Mouse (Mus musculus): ENCODE data around the gene Man2a1. TPM values are rescaled to one million over a fixed set of nuclear protein-coding genes. Genes with fewer than 3 reads are reported as not detected.

Man2a1 gene
- polyA plus RNA-seq, 1 experiment from 2014 or later, result 16.1 TPM

DNA sequence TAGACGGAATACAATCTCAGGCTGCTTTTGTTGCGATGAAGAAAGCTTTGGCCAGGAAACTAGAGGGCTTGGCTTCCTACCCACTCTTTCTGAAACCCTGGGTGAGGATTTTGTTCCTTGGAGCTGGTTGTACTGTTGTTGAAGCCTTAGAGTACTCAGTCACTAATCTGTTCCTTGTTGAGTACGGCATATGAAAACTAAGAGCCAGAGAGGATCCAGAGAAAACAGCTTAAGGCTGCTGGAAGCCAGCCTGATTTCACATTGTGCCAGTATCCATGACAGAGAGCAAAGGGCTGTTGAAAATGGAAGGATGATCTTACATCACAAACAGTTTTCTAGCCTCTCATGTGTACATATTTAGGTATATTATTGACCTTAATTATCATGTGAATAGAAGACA is 7.7 kb upstream of the Man2a1 start:
- Histone ChIP-seq H3K9me3 (ENCODE audit: control insufficient read depth, low read depth, low read length) (no peaks in the 10 kb centered on the region), H3K27me3 (ENCODE audit: control insufficient read depth, insufficient read depth, low read length) (no peaks in the 10 kb centered on the region), H3K36me3 (ENCODE audit: control insufficient read depth, insufficient read depth, low read length) (no peaks in the 10 kb centered on the region), H3K9ac (replicated peaks; ENCODE audit: low read depth, low read length) (no peak overlapping the region), H3K4me2 (replicated peaks; ENCODE audit: low read depth, low read length) (no peak overlapping the region), H3K27ac (ENCODE audit: low read length) (no peak overlapping the region), H3K4me1 (ENCODE audit: control insufficient read depth, insufficient read depth, low read length) (no peaks in the 10 kb centered on the region), H3K4me3 (ENCODE audit: low read depth, low read length) (no peak overlapping the region)
- no peak for ATAC-seq (ENCODE audit: insufficient number of reproducible peaks, insufficient read depth, low FRiP score, low read depth)
- 88% methylated on average over 3 of the region's 3 CpGs for WGBS

- H3K36me3 ChIP-seq (ENCODE audit: control insufficient read depth, insufficient read depth, low read length), result no peaks in the 10 kb centered on the region
- no peak overlapping the region for H3K4me3 ChIP-seq (ENCODE audit: low read depth, low read length)
- H3K27ac ChIP-seq (ENCODE audit: low read length), result no peak overlapping the region
- H3K4me2 ChIP-seq (replicated peaks; ENCODE audit: low read depth, low read length), result no peak overlapping the region
- peaks cover 9% of the 10 kb centered on the region; the same call in 1 of the 2 replicates for H3K4me1 ChIP-seq (ENCODE audit: control insufficient read depth, insufficient read depth, low read length)
- no peaks in the 10 kb centered on the region for H3K27me3 ChIP-seq (ENCODE audit: control insufficient read depth, insufficient read depth, low read length)
- H3K9ac ChIP-seq (replicated peaks; ENCODE audit: low read depth, low read length), result no peak overlapping the region
- 82% methylated on average over 9 of the region's 9 CpGs for WGBS
- ATAC-seq (ENCODE audit: insufficient number of reproducible peaks, insufficient read depth, low FRiP score, low read depth), result no peak
- H3K9me3 ChIP-seq (ENCODE audit: control insufficient read depth, low read depth, low read length), result no peaks in the 10 kb centered on the region
Measured at GRCm38 (mm10) chr17:64597770-64598169, 2.8 kb upstream of the Man2a1 start.

GRCm38 (mm10) chr17:64599916-64600315 is 620 bp upstream of the Man2a1 start:
- Histone ChIP-seq H3K27me3 (ENCODE audit: control insufficient read depth, insufficient read depth, low read length) (no peaks in the 10 kb centered on the region), H3K4me1 (ENCODE audit: control insufficient read depth, insufficient read depth, low read length) (peaks cover 25% of the 10 kb centered on the region; the same call in 1 of the 2 replicates), H3K27ac (ENCODE audit: low read length) (peak overlapping the region; percentile 96), H3K9ac (replicated peaks; ENCODE audit: low read depth, low read length) (no peak overlapping the region), H3K4me3 (ENCODE audit: low read depth, low read length) (peak overlapping the region; percentile 78), H3K36me3 (ENCODE audit: control insufficient read depth, insufficient read depth, low read length) (no peaks in the 10 kb centered on the region), H3K9me3 (ENCODE audit: control insufficient read depth, low read depth, low read length) (no peaks in the 10 kb centered on the region), H3K4me2 (replicated peaks; ENCODE audit: low read depth, low read length) (peak overlapping the region; percentile 94)
- ATAC-seq (ENCODE audit: insufficient number of reproducible peaks, insufficient read depth, low FRiP score, low read depth), result no peak
- 26% methylated on average over 4 of the region's 4 CpGs for WGBS

GRCm38 (mm10) chr17:64601091-64601750 is 685 bp downstream of the Man2a1 start:
- WGBS, result under 1% methylated on average over 72 of the region's 73 CpGs
- peak; percentile 43 for ATAC-seq (ENCODE audit: insufficient number of reproducible peaks, insufficient read depth, low FRiP score, low read depth)
- Histone ChIP-seq H3K9me3 (ENCODE audit: control insufficient read depth, low read depth, low read length) (no peaks in the 10 kb centered on the region), H3K9ac (replicated peaks; ENCODE audit: low read depth, low read length) (peak overlapping the region; percentile 92), H3K27me3 (ENCODE audit: control insufficient read depth, insufficient read depth, low read length) (no peaks in the 10 kb centered on the region), H3K4me2 (replicated peaks; ENCODE audit: low read depth, low read length) (peak overlapping the region; percentile 94), H3K4me3 (ENCODE audit: low read depth, low read length) (peak overlapping the region; percentile 78), H3K36me3 (ENCODE audit: control insufficient read depth, insufficient read depth, low read length) (no peaks in the 10 kb centered on the region), H3K4me1 (ENCODE audit: control insufficient read depth, insufficient read depth, low read length) (peaks cover 25% of the 10 kb centered on the region; the same call in 1 of the 2 replicates), H3K27ac (ENCODE audit: low read length) (peak overlapping the region; percentile 96)

- under 1% methylated on average over 44 of the region's 44 CpGs for WGBS
- no peaks in the 10 kb centered on the region for H3K9me3 ChIP-seq (ENCODE audit: control insufficient read depth, low read depth, low read length)
- peak overlapping the region; percentile 92 for H3K9ac ChIP-seq (replicated peaks; ENCODE audit: low read depth, low read length)
- peaks cover 25% of the 10 kb centered on the region; the same call in 1 of the 2 replicates for H3K4me1 ChIP-seq (ENCODE audit: control insufficient read depth, insufficient read depth, low read length)
- no peaks in the 10 kb centered on the region for H3K36me3 ChIP-seq (ENCODE audit: control insufficient read depth, insufficient read depth, low read length)
- peak overlapping the region; percentile 94 for H3K4me2 ChIP-seq (replicated peaks; ENCODE audit: low read depth, low read length)
- no peaks in the 10 kb centered on the region for H3K27me3 ChIP-seq (ENCODE audit: control insufficient read depth, insufficient read depth, low read length)
- ATAC-seq (ENCODE audit: insufficient number of reproducible peaks, insufficient read depth, low FRiP score, low read depth), result no peak
- H3K4me3 ChIP-seq (ENCODE audit: low read depth, low read length), result peak overlapping the region; percentile 78
- H3K27ac ChIP-seq (ENCODE audit: low read length), result peak overlapping the region; percentile 96
Measured at GRCm38 (mm10) chr17:64601751-64602578, 1.4 kb downstream of the Man2a1 start.

DNA sequence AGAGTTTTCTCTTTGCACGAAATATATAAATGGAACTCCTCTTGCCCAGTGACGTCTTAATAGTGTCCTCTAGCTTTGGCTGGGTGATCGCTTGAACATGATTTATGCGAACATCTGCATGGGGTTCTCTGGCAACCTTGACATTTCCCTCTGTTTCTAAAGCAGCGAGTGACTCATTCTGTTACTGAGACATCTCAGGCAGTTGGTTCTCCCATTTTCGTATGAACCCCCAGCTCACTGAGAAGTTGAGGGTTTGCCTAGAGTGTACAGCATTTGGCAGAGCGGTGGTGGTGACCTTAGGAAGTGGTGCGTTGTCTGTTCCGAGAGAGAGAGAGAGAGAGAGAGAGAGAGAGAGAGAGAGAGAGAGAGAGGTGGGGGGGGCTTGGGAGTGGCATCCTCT is 2.6 kb downstream of the Man2a1 start:
- WGBS, result 54% methylated on average over 9 of the region's 9 CpGs
- no peak overlapping the region for H3K9ac ChIP-seq (replicated peaks; ENCODE audit: low read depth, low read length)
- no peak overlapping the region for H3K27ac ChIP-seq (ENCODE audit: low read length)
- no peaks in the 10 kb centered on the region for H3K36me3 ChIP-seq (ENCODE audit: control insufficient read depth, insufficient read depth, low read length)
- H3K27me3 ChIP-seq (ENCODE audit: control insufficient read depth, insufficient read depth, low read length), result no peaks in the 10 kb centered on the region
- H3K4me1 ChIP-seq (ENCODE audit: control insufficient read depth, insufficient read depth, low read length), result peaks cover 25% of the 10 kb centered on the region; the same call in 1 of the 2 replicates
- no peaks in the 10 kb centered on the region for H3K9me3 ChIP-seq (ENCODE audit: control insufficient read depth, low read depth, low read length)
- no peak for ATAC-seq (ENCODE audit: insufficient number of reproducible peaks, insufficient read depth, low FRiP score, low read depth)
- peak overlapping the region; percentile 78 for H3K4me3 ChIP-seq (ENCODE audit: low read depth, low read length)
- peak overlapping the region; percentile 94 for H3K4me2 ChIP-seq (replicated peaks; ENCODE audit: low read depth, low read length)

- peak overlapping the region; percentile 78; the same call in 1 of the 2 replicates for H3K4me3 ChIP-seq (ENCODE audit: low read depth, low read length)
- no peak overlapping the region for H3K9ac ChIP-seq (replicated peaks; ENCODE audit: low read depth, low read length)
- 72% methylated on average over 5 of the region's 5 CpGs for WGBS
- H3K27ac ChIP-seq (ENCODE audit: low read length), result no peak overlapping the region
- H3K9me3 ChIP-seq (ENCODE audit: control insufficient read depth, low read depth, low read length), result no peaks in the 10 kb centered on the region
- no peaks in the 10 kb centered on the region for H3K36me3 ChIP-seq (ENCODE audit: control insufficient read depth, insufficient read depth, low read length)
- ATAC-seq (ENCODE audit: insufficient number of reproducible peaks, insufficient read depth, low FRiP score, low read depth), result no peak
- peak overlapping the region; percentile 94 for H3K4me2 ChIP-seq (replicated peaks; ENCODE audit: low read depth, low read length)
- H3K4me1 ChIP-seq (ENCODE audit: control insufficient read depth, insufficient read depth, low read length), result peaks cover 25% of the 10 kb centered on the region; the same call in 1 of the 2 replicates
- no peaks in the 10 kb centered on the region for H3K27me3 ChIP-seq (ENCODE audit: control insufficient read depth, insufficient read depth, low read length)
Measured at GRCm38 (mm10) chr17:64603534-64603933, 3.0 kb downstream of the Man2a1 start.

- H3K27ac ChIP-seq (ENCODE audit: low read length), result no peak overlapping the region
- no peaks in the 10 kb centered on the region for H3K27me3 ChIP-seq (ENCODE audit: control insufficient read depth, insufficient read depth, low read length)
- H3K4me2 ChIP-seq (replicated peaks; ENCODE audit: low read depth, low read length), result peak overlapping the region; percentile 94
- no peaks in the 10 kb centered on the region for H3K36me3 ChIP-seq (ENCODE audit: control insufficient read depth, insufficient read depth, low read length)
- H3K4me3 ChIP-seq (ENCODE audit: low read depth, low read length), result no peak overlapping the region
- H3K4me1 ChIP-seq (ENCODE audit: control insufficient read depth, insufficient read depth, low read length), result peaks cover 25% of the 10 kb centered on the region; the same call in 1 of the 2 replicates
- 60% methylated on average over 5 of the region's 5 CpGs for whole genome bisulfite sequencing
- no peaks in the 10 kb centered on the region for H3K9me3 ChIP-seq (ENCODE audit: control insufficient read depth, low read depth, low read length)
- no peak overlapping the region for H3K9ac ChIP-seq (replicated peaks; ENCODE audit: low read depth, low read length)
- ATAC-seq (ENCODE audit: insufficient number of reproducible peaks, insufficient read depth, low FRiP score, low read depth), result no peak
Measured at GRCm38 (mm10) chr17:64604163-64604562, 3.6 kb downstream of the Man2a1 start.
